Mouse (Mus musculus): ENCODE measurements around the gene Thpo.

DNA sequence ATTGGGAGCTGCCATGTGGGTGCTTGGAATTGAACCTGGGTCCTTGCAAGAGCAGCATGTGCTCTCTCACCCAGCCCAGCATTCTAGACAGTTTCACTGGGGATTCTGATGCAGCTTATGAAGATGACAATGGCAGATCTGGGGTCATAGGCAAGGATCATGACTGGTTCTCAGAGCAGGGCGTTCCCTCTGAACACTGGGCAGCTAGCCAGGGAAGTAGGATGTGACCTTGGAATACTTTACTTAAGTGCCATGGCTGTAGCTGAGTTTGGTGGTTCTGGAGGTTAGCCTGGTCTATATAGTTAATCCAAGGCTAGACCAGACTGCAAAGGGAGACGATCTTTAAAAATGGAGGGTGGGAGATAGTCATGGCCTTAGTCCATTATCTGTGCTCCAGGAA lies 49.6 kb upstream of the Thpo start:
- no peak for TF ChIP-seq ZC3H11A (IDR thresholded peaks at IDR 0.05; ENCODE audit: borderline replicate concordance, low read depth, low read length)
- TF ChIP-seq ZNF384 (IDR thresholded peaks at IDR 0.05; ENCODE audit: low read depth, low read length) = no peak
- TF ChIP-seq HCFC1 (IDR thresholded peaks at IDR 0.05; ENCODE audit: borderline replicate concordance, insufficient read depth, low read length) = no peak
